Mouse (Mus musculus): ENCODE results near the gene Taok1.

DNA sequence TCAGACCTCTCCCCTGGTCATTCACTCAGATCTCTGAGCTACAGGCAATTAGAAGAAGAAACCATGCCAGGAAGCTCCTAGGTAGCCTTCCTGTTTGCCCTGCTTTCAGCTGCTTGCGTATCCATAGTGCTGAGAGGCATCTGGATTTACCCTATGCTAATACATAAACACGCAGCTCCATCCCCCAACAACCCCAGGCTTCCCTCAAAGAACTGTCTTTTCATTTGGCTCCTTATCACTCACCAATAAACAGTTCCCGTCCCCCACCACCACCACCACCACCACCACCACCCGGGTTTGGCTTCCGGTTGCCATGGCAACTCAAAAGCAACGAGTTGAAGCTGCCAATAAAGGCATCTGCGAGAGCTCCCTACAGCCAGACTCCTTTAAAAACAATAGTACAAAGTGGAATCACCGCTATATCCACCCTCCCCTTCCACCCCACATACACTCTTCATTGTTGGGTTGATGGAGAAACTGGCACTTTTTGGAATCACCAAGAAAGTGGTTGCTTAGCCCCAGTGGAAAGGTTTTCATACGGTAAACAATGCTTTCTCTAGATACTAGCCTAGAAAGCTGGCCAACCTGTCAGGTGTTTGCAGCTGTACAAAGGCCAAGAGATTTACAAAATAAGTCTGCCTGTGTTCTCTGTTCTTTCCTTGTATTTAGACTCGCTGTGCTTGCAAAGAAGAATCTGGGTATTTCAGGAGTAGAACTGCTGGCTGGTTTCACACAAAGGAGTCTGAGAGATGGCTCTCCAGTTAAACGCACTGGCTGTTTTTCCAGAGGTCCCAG is 17.6 kb upstream of the Taok1 start:
- TF ChIP-seq CTCF (IDR thresholded peaks at IDR 0.05; ENCODE audit: low read depth) (no peak), EP300 (optimal IDR thresholded peaks at IDR 0.05) (no peak)

All from stomach, postnatal 0 days (tissue).